Mouse (Mus musculus): ENCODE results near the gene Pycard.
"Not testable (repeated sequence)": the region's sequence is repeated elsewhere in the genome, so short reads cannot be mapped to it uniquely, and the experiment has no call there.

Gene Pycard

DNA sequence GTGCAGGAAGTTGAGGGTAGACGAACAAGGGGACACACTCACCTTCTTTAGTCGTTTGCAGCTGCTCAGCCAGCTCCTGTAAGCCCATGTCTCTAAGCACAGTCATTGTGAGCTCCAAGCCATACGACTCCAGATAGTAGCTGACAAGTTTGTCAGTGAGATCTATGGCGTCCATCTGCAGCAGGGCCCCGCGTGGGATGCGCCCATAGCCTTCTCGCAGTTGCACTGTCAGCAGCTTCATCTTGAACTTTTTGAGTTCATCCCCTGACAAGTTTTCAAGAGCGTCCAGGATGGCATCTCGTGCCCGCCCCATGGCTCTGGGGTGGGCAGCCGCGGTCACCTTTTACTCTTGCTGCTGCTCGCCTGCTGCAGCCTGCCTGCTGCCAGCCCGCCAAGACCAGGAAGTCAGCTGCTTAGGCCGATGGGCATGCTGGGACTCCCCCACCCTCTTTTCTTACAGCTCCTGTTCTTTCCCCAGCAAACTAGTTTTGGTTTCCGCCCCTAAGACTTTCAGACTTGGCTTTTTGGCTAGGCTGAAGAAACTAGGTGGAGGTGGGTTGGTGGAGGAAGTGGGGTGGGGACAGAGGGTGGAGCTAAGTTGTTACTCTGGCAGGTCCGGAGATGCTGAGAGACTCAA lies at the start of gene Pycard:
Gene Pycard (minus strand): TSS at position 527 of the 637 bp plus-strand sequence.
- DNase-seq (ENCODE audit: low read depth, low spot score): peak; percentile 21

GRCm38 (mm10) chr7:128042161-128042820 lies 48.6 kb upstream of the Pycard start:
- not testable (repeated sequence) for DNase-seq (ENCODE audit: low read depth, low spot score)

- no peak for DNase-seq (ENCODE audit: low read depth, low spot score)
Observed at GRCm38 (mm10) chr7:128033616-128034015, 39.9 kb upstream of the Pycard start.

- DNase-seq (ENCODE audit: low read depth, low spot score): no peak
Observed at GRCm38 (mm10) chr7:128032989-128033293, 39.3 kb upstream of the Pycard start.

DNA sequence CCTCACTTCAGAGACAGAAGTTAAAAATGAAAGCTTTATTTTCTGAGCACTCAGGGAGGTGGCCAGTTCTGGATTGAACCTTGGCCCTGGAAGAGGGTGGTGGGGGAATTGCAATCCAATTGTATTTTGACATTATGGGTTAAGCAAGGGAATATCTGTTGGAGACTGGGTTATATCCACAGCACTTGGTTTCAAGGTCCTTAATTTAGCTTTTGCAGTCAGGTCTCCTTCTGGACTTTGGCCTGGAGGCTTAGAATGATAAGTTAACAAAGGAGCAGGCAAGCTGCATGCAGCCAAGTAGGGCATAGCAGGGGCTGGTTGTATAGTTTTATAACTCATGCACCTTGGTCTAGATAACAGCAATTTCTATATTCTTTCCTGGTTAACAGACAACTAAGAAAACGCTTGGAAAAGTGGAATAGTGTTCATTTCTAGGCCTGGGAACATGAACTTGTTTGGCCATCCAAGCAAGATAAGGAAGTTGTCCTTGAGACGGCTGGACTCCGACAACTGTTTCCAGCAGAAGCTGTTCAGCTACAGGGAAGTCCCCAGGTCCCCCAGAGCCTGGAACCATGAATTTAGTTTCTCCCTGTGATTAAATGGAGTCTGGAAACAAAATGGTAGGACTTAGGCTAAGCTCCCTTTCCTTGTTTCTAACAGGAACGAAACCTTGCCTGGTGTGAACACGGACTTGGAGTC lies 38.8 kb upstream of the Pycard start:
- no peak for DNase-seq (ENCODE audit: low read depth, low spot score)

- no peak for DNase-seq (ENCODE audit: low read depth, low spot score)
Observed at GRCm38 (mm10) chr7:128031403-128031976, 37.8 kb upstream of the Pycard start.

DNA sequence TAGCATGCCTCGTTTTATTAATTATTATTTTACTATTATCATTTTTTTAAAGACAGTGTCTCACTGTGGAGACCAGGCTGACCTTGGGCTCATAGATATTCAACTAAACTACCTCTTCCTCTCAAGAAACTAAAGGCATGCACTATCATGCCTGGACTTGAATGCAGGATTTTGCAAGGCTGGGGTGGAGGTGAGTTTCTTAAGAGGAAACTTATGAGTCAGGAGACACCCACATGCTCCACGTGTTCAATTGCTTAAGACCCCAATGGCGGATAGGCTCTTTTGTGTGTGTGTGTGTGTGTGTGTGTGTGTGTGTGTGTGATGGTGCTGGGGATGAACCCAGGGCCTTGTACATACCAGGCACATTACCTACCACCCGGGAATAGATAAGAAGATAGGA lies 31.7 kb upstream of the Pycard start:
- no peak for DNase-seq (ENCODE audit: low read depth, low spot score)

DNA sequence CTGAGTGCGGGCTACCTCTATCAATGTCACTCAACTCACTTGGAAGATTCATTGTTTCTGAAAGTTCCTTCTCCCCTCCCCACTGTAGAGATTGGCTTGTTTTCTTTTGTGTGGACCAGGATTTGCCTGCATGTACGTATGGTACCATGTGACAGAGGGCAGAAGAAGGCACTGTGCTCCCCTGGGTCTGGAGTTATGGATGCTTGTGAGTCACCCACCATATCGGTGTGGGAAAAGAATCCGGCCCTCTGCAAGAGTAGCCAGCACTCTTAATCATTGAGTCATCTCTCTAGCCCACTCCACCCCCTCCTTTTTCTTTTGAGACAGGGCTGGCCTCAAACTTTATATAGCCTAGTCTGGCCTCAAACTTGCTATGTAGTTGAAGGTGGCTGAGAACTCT lies 31.3 kb upstream of the Pycard start:
- DNase-seq (ENCODE audit: low read depth, low spot score): no peak

GRCm38 (mm10) chr7:128024364-128024763 lies 30.7 kb upstream of the Pycard start:
- no peak for DNase-seq (ENCODE audit: low read depth, low spot score)

GRCm38 (mm10) chr7:128023565-128023964 lies 29.9 kb upstream of the Pycard start:
- no peak for DNase-seq (ENCODE audit: low read depth, low spot score)

DNA sequence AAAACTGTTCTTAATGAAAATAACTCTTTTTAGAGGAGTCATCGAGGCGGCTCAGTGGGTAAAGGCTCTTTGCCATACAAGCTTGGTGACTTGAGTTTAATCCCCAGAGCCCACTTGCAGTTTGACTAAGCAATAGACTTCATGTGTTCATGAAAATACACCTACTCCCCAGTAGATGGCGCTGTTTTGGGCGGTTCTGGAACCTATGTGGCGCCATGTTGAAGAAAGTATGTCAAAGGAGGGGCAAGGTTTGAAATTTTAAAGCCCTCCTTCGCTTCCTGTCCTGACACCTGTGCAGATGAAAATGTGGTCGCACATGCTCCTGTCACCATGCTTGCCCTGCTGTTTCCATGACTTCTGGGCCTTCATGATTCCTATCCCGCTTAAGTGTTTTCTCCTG lies 29.3 kb upstream of the Pycard start:
- no peak for DNase-seq (ENCODE audit: low read depth, low spot score)

- no peak for DNase-seq (ENCODE audit: low read depth, low spot score)
Observed at GRCm38 (mm10) chr7:128019187-128019586, 25.5 kb upstream of the Pycard start.

GRCm38 (mm10) chr7:128018275-128018674 lies 24.6 kb upstream of the Pycard start:
- no peak for DNase-seq (ENCODE audit: low read depth, low spot score)

GRCm38 (mm10) chr7:128016650-128017049 lies 23.0 kb upstream of the Pycard start:
- no peak for DNase-seq (ENCODE audit: low read depth, low spot score)

DNA sequence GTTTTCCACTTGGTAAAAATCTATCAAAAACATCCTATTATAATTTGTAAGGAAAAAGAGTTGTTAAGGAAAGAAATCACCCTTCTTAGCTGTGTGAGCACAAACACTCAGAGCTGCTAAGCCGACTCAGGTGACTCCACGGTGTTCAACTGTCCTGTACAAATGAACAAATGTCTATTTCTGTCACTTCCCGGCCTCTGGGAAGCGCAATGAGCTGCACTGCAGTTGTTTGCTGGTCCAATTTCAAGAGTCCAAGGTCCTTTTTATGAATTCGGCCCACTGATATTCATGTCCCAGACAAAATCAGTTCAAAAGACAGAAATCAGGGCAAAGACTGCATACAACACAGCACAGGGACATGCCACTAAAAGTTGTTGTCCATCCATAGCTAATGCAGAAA lies 22.5 kb upstream of the Pycard start:
- not testable (repeated sequence) for DNase-seq (ENCODE audit: low read depth, low spot score)

GRCm38 (mm10) chr7:128013116-128013515 lies 19.4 kb upstream of the Pycard start:
- no peak for DNase-seq (ENCODE audit: low read depth, low spot score)

- no peak for DNase-seq (ENCODE audit: low read depth, low spot score)
Observed at GRCm38 (mm10) chr7:128012136-128012780, 18.6 kb upstream of the Pycard start.

GRCm38 (mm10) chr7:128009715-128010340 lies 16.2 kb upstream of the Pycard start:
- DNase-seq (ENCODE audit: low read depth, low spot score): no peak

- no peak for DNase-seq (ENCODE audit: low read depth, low spot score)
Observed at GRCm38 (mm10) chr7:128006193-128006592, 12.5 kb upstream of the Pycard start.

DNA sequence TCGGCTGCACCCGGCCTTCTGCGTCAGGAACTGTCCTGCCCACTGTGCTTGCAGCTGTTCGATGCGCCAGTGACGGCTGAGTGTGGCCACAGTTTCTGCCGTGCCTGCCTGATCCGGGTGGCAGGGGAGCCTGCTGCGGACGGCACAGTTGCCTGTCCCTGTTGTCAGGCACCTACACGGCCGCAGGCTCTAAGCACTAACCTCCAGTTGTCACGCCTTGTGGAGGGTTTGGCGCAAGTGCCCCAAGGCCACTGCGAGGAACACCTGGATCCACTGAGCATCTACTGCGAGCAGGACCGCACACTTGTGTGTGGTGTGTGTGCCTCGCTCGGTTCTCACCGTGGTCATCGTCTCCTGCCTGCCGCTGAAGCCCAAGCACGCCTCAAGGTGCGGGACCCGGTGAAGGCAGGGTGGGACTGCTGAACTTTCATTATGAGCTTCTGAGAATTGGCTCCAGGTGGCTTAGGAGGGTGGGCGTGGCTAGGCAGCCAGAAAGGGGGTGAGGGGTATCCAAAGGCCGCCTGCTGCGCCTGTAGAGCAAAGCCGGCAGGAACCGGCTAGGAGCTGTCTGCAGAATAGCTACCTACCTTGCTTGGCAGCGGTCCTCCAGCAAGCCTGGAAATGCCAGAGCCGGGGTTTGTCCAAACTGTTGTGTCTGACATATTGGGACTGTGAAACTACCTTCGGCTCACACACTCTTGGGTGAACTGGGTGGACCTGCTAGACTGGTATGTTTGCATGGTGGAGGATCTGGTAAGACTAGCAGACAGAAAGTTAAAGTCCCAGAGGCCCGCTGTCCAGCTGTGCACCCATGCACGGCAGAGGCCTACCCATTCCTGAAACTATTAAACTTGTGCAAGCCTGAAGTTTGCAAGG lies 11.1 kb upstream of the Pycard start:
- DNase-seq (ENCODE audit: low read depth, low spot score): peak; percentile 85

- DNase-seq (ENCODE audit: low read depth, low spot score): no peak
Observed at GRCm38 (mm10) chr7:128004150-128004486, 10.5 kb upstream of the Pycard start.
